Mouse (Mus musculus) spleen, adult 18-20 months (tissue): Measurements from ENCODE around the gene Sec13.

Experiments used
- DNase-seq, 2 experiments: peaks; one replicate each; pipeline ENCODE4 v3.0.0; 2022; ENCODE audit warnings: mixed read lengths in 2 of 2

Gene Sec13

GRCm38 (mm10) chr6:113697222-113698205 lies 43.0 kb downstream of the Sec13 start:
- peak in 1 of 2 experiments; percentile 41 for DNase-seq

- peak; percentile 89 to 97 for DNase-seq
Measured at GRCm38 (mm10) chr6:113696582-113697221, 43.8 kb downstream of the Sec13 start, which contains the start of gene Tatdn2. Gene Tatdn2 (plus strand): TSS chr6:113697050.

- DNase-seq, result no peak
Measured at GRCm38 (mm10) chr6:113695766-113696355, 44.7 kb downstream of the Sec13 start.

- no peak for DNase-seq
Measured at GRCm38 (mm10) chr6:113695203-113695602, 45.3 kb downstream of the Sec13 start.

GRCm38 (mm10) chr6:113693377-113693776 lies 47.2 kb downstream of the Sec13 start:
- no peak for DNase-seq

- peak in 1 of 2 experiments; percentile 26 for DNase-seq
Measured at GRCm38 (mm10) chr6:113692661-113693133, 47.8 kb downstream of the Sec13 start.

- DNase-seq, result no peak
Measured at GRCm38 (mm10) chr6:113691084-113691462, 49.5 kb downstream of the Sec13 start.

GRCm38 (mm10) chr6:113690400-113691083 lies 50.0 kb downstream of the Sec13 start:
- no peak for DNase-seq

- DNase-seq, result no peak
Measured at GRCm38 (mm10) chr6:113690008-113690399, 50.5 kb downstream of the Sec13 start.

- no peak for DNase-seq
Measured at GRCm38 (mm10) chr6:113686551-113687125, 53.9 kb downstream of the Sec13 start.

GRCm38 (mm10) chr6:113683081-113683825 lies 57.3 kb downstream of the Sec13 start:
- no peak for DNase-seq

- peak; percentile 78 to 92 for DNase-seq
Measured at GRCm38 (mm10) chr6:113681271-113681670, 59.3 kb downstream of the Sec13 start.

GRCm38 (mm10) chr6:113679993-113680566 lies 60.5 kb downstream of the Sec13 start:
- DNase-seq, result no peak

- no peak for DNase-seq
Measured at GRCm38 (mm10) chr6:113678246-113679012, 62.1 kb downstream of the Sec13 start.
